ENCODE assay signal across 8 mouse cellular contexts in the genomic region with DNA sequence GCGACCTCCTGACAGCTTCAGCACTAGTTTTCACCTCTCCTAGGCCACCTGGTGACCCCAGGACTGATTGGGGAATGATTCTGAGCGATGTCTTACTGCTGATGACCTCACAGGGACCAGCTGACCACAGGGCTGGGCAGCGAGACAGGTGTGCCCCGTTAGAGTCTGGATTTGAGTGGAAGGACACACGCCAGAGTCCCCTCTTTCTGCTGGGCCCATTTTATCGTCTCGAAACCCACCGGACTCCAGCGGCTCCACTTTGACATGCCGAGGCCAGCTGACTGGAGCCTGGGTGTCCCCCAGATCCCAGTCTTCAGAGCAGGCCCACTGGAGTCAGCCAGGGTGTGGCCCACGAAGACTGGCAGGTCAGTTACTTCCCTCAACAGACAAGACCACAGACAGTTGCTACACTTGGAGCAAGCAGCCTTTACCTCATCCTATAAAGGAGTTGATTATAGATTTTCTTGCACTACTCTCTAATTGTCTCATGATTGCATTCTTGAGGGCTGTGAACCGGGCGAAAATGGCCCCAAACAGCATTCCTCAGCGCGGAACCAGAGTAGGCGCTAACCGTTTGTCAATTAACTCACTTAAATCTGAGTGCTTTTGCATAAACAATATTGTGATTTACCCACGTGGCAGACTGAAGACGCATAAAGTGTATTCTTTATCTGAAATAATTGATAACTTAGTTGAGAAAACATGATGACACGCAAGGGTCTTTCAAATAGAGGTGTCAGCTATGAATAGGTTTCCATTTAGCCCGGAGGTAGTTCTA. TPM values are rescaled to one million over a fixed set of nuclear protein-coding genes. Genes with fewer than 3 reads are reported as not detected.
DNase-seq lines count a peak whose midpoint lies in the region; ATAC-seq and TF ChIP-seq lines count a peak whose summit lies in the region.

No protein-coding gene starts in this region.

- no peak for TF ChIP-seq CTCF in E14TG2a.4 (conservative IDR thresholded peaks at IDR 0.05; ENCODE audit: low read length)

- no peak for ATAC-seq in embryonic facial prominence, embryonic 12.5 days (ENCODE audit: insufficient number of reproducible peaks, insufficient read depth, low FRiP score, low TSS enrichment)
- no peak for ATAC-seq in intestine, embryonic 15.5 days
- no peak; the same call in none of the 2 replicates for ATAC-seq in midbrain, embryonic 12.5 days (ENCODE audit: low FRiP score, low read depth)

- peak overlapping the region; percentile 66 for H3K9ac ChIP-seq in embryonic facial prominence, embryonic 12.5 days
- H3K9ac ChIP-seq in intestine, embryonic 15.5 days, result peak overlapping the region; percentile 57
- H3K9ac ChIP-seq in midbrain, embryonic 12.5 days (replicated peaks), result peak overlapping the region; percentile 64

- peak overlapping the region; percentile 92 for H3K27ac ChIP-seq in embryonic facial prominence, embryonic 12.5 days
- peak overlapping the region; percentile 90 for H3K27ac ChIP-seq in intestine, embryonic 15.5 days
- peak overlapping the region; percentile 91 for H3K27ac ChIP-seq in midbrain, embryonic 12.5 days (replicated peaks)

- peak; percentile 42 to 45 for DNase-seq in kidney, adult 8-10 months
- DNase-seq in kidney, adult 18-20 months, result no peak
- no peak for DNase-seq in cerebellum, postnatal 36 days
- no peak for DNase-seq in layer of hippocampus, adult 8-10 months (ENCODE audit: low spot score in 2 of 2)

- 12% methylated on average over 21 of the region's 21 CpGs for WGBS in embryonic facial prominence, embryonic 12.5 days
- 10% methylated on average over 21 of the region's 21 CpGs for WGBS in intestine, embryonic 15.5 days
- 16% methylated on average over 21 of the region's 21 CpGs for WGBS in midbrain, embryonic 12.5 days

- H3K4me2 ChIP-seq in embryonic facial prominence, embryonic 12.5 days (replicated peaks), result peak overlapping the region; percentile 68
- peak overlapping the region; percentile 81 for H3K4me2 ChIP-seq in intestine, embryonic 15.5 days (replicated peaks)
- H3K4me2 ChIP-seq in midbrain, embryonic 12.5 days (replicated peaks), result peak overlapping the region; percentile 85

- peaks cover 58% of the 10 kb centered on the region for H3K4me1 ChIP-seq in E14TG2a.4 (replicated peaks; ENCODE audit: low read depth, low read length)
- H3K4me1 ChIP-seq in embryonic facial prominence, embryonic 12.5 days, result peaks cover 47% of the 10 kb centered on the region
- peaks cover 38% of the 10 kb centered on the region for H3K4me1 ChIP-seq in intestine, embryonic 15.5 days (replicated peaks)
- H3K4me1 ChIP-seq in midbrain, embryonic 12.5 days, result peaks cover 55% of the 10 kb centered on the region

- peak overlapping the region; percentile 81 for H3K4me3 ChIP-seq in E14TG2a.4 (replicated peaks; ENCODE audit: low read length)
- H3K4me3 ChIP-seq in embryonic facial prominence, embryonic 12.5 days, result peak overlapping the region; percentile 54
- peak overlapping the region; percentile 62 for H3K4me3 ChIP-seq in intestine, embryonic 15.5 days (replicated peaks)
- H3K4me3 ChIP-seq in midbrain, embryonic 12.5 days, result peak overlapping the region; percentile 62

- H3K27me3 ChIP-seq in E14TG2a.4 (ENCODE audit: insufficient read depth, low read length), result peaks cover 38% of the 10 kb centered on the region
- no peaks in the 10 kb centered on the region for H3K27me3 ChIP-seq in embryonic facial prominence, embryonic 12.5 days
- no peaks in the 10 kb centered on the region for H3K27me3 ChIP-seq in intestine, embryonic 15.5 days (replicated peaks)
- peaks cover 22% of the 10 kb centered on the region for H3K27me3 ChIP-seq in midbrain, embryonic 12.5 days

- H3K9me3 ChIP-seq in E14TG2a.4 (ENCODE audit: low read length), result peaks cover 7% of the 10 kb centered on the region
- H3K9me3 ChIP-seq in embryonic facial prominence, embryonic 12.5 days, result no peaks in the 10 kb centered on the region
- H3K9me3 ChIP-seq in intestine, embryonic 15.5 days, result no peaks in the 10 kb centered on the region
- H3K9me3 ChIP-seq in midbrain, embryonic 12.5 days, result no peaks in the 10 kb centered on the region

- H3K36me3 ChIP-seq in E14TG2a.4 (ENCODE audit: insufficient read depth, low read length), result peaks cover 28% of the 10 kb centered on the region
- peaks cover 20% of the 10 kb centered on the region for H3K36me3 ChIP-seq in embryonic facial prominence, embryonic 12.5 days
- H3K36me3 ChIP-seq in intestine, embryonic 15.5 days, result 0 out of 2 replicates have a peak, but pooled peaks cover under 1% of the 10 kb centered on the region
- peaks cover 22% of the 10 kb centered on the region for H3K36me3 ChIP-seq in midbrain, embryonic 12.5 days

RNA-seq across cellular contexts. Expression of a gene that starts 0.6 kb away (rescaled TPM):
- polyA plus RNA-seq in embryonic facial prominence, embryonic 12.5 days (2016; fragmentation: Nextera tagmentation; extraction: Ambion mirVana), result 46.6 and 49.8 TPM in 2 replicates
- 41.1 and 46.9 TPM in 2 replicates for polyA plus RNA-seq in intestine, embryonic 15.5 days (2015; fragmentation: Nextera tagmentation; extraction: Ambion mirVana)
- 32.7 and 35.7 TPM in 2 replicates for polyA plus RNA-seq in midbrain, embryonic 12.5 days (2016; fragmentation: Nextera tagmentation; extraction: Ambion mirVana)
- total RNA-seq in layer of hippocampus, adult 8-10 months (2022), result 10 to 100 TPM; 28.8 to 38.8 (median 33.5) TPM

RNA-seq across cellular contexts. Expression of a gene that starts 0.9 kb away (rescaled TPM):
- 62.2 and 63.2 TPM in 2 replicates for polyA plus RNA-seq in embryonic facial prominence, embryonic 12.5 days (2016; fragmentation: Nextera tagmentation; extraction: Ambion mirVana)
- 35.5 and 38.3 TPM in 2 replicates for polyA plus RNA-seq in intestine, embryonic 15.5 days (2015; fragmentation: Nextera tagmentation; extraction: Ambion mirVana)
- polyA plus RNA-seq in midbrain, embryonic 12.5 days (2016; fragmentation: Nextera tagmentation; extraction: Ambion mirVana), result 64.1 and 76.9 TPM in 2 replicates
- 100 to 1,000 TPM; 120 to 139 (median 128) TPM for total RNA-seq in layer of hippocampus, adult 8-10 months (2022)

RNA-seq across cellular contexts. Expression of a gene that starts 11.0 kb away (rescaled TPM):
- 1.8 and 2.8 TPM in 2 replicates for polyA plus RNA-seq in embryonic facial prominence, embryonic 12.5 days (2016; fragmentation: Nextera tagmentation; extraction: Ambion mirVana)
- 0.14 TPM in 1 of 2 replicates, not detected in the other for polyA plus RNA-seq in intestine, embryonic 15.5 days (2015; fragmentation: Nextera tagmentation; extraction: Ambion mirVana)
- 0.17 and 0.27 TPM in 2 replicates for polyA plus RNA-seq in midbrain, embryonic 12.5 days (2016; fragmentation: Nextera tagmentation; extraction: Ambion mirVana)
- total RNA-seq in layer of hippocampus, adult 8-10 months (2022), result under 1 TPM in 3 of 4 experiments, not detected in 1; 0.43 to 0.48 (median 0.45) TPM

RNA-seq across cellular contexts. Expression of a gene that starts 20.9 kb away (rescaled TPM):
- polyA plus RNA-seq in embryonic facial prominence, embryonic 12.5 days (2016; fragmentation: Nextera tagmentation; extraction: Ambion mirVana), result 117 and 122 TPM in 2 replicates
- polyA plus RNA-seq in intestine, embryonic 15.5 days (2015; fragmentation: Nextera tagmentation; extraction: Ambion mirVana), result 104 and 110 TPM in 2 replicates
- 102 and 116 TPM in 2 replicates for polyA plus RNA-seq in midbrain, embryonic 12.5 days (2016; fragmentation: Nextera tagmentation; extraction: Ambion mirVana)
- total RNA-seq in layer of hippocampus, adult 8-10 months (2022), result 100 to 1,000 TPM; 131 to 154 (median 134) TPM

RNA-seq across cellular contexts. Expression of a gene that starts 23.5 kb away (rescaled TPM):
- 24.7 and 24.9 TPM in 2 replicates for polyA plus RNA-seq in embryonic facial prominence, embryonic 12.5 days (2016; fragmentation: Nextera tagmentation; extraction: Ambion mirVana)
- polyA plus RNA-seq in intestine, embryonic 15.5 days (2015; fragmentation: Nextera tagmentation; extraction: Ambion mirVana), result 22.4 and 23.6 TPM in 2 replicates
- 31.8 and 35.4 TPM in 2 replicates for polyA plus RNA-seq in midbrain, embryonic 12.5 days (2016; fragmentation: Nextera tagmentation; extraction: Ambion mirVana)
- total RNA-seq in layer of hippocampus, adult 8-10 months (2022), result 10 to 100 TPM; 19.0 to 23.5 (median 19.7) TPM

Comparison
In these comparisons a context has a peak if more than half of its experiments do, and no peak if none do; other contexts are left out.
1. DNase-seq: peak in kidney, adult 8-10 months (2 of 2); none in kidney, adult 18-20 months (single experiment), cerebellum, postnatal 36 days (0 of 2) and layer of hippocampus, adult 8-10 months (0 of 2).
2. Peak in every context shown above with its lines, with median percentiles within 50 percentile points of each other: H3K4me3 ChIP-seq, H3K27ac ChIP-seq, H3K4me2 ChIP-seq and H3K9ac ChIP-seq.